Mouse (Mus musculus) forebrain, embryonic 12.5 days (tissue): ENCODE data around the gene Tmem80. TPM values are rescaled to one million over a fixed set of nuclear protein-coding genes. Genes with fewer than 3 reads are reported as not detected.
A peak's percentile ranks its signal among the peaks of the same experiment; 100 is the strongest.

Experiments used
- ATAC-seq: fragments of 200-750 bp; cut with Nextera tagmentation; 2 replicates; pipeline ENCODE4 v1.8.0; 2017; ENCODE audit warnings: moderate TSS enrichment; ENCODE audit not compliant: low FRiP score
- H3K27ac ChIP-seq: fragments of 300-500 bp; sonication (generic); 2 replicates; pipeline ENCODE4 v1.5.1; 2016; ENCODE audit warnings: mild to moderate bottlenecking
- H3K27me3 ChIP-seq: fragments of 300-500 bp; sonication (generic); 2 replicates; pipeline ENCODE4 v1.6.1; 2016; ENCODE audit warnings: mild to moderate bottlenecking
- H3K36me3 ChIP-seq: fragments of 300-500 bp; sonication (generic); replicated peaks from 2 replicates; pipeline ENCODE4 v1.6.1; 2016; ENCODE audit warnings: mild to moderate bottlenecking
- H3K4me1 ChIP-seq: fragments of 300-500 bp; sonication (generic); 2 replicates; pipeline ENCODE4 v1.6.1; 2016
- H3K4me2 ChIP-seq: fragments of 300-500 bp; sonication (generic); 2 replicates; pipeline ENCODE4 v1.6.1; 2016; ENCODE audit warnings: mild to moderate bottlenecking, moderate library complexity
- H3K4me3 ChIP-seq: fragments of 300-500 bp; sonication (generic); replicated peaks from 2 replicates; pipeline ENCODE4 v1.5.1; 2016; ENCODE audit warnings: mild to moderate bottlenecking
- H3K9ac ChIP-seq: fragments of 300-500 bp; sonication (generic); 2 replicates; pipeline ENCODE4 v1.6.1; 2016; ENCODE audit warnings: mild to moderate bottlenecking
- H3K9me3 ChIP-seq: fragments of 300-500 bp; sonication (generic); 2 replicates; pipeline ENCODE4 v1.6.1; 2016
- WGBS: fragments of 180-500 bp; shearing (Covaris S2); methylation state at CpG from one replicate; pipeline ENCODE4 v1.1.7; 2016; 5-methylcytosine and 5-hydroxymethylcytosine counted together
- polyA plus RNA-seq: library from polyadenylated mRNA; unstranded; fragments of >200 nt; fragmentation: Nextera tagmentation; extraction: Ambion mirVana; gene quantifications from 2 replicates; pipeline ENCODE4 v1.2.1, GENCODE M21; 2016

Gene Tmem80
- polyA plus RNA-seq, 1 experiment from 2014 or later, result 59.9 TPM

GRCm38 (mm10) chr7:141299175-141299574 is 28.4 kb upstream of the Tmem80 start:
- H3K36me3 ChIP-seq, result peaks cover 67% of the 10 kb centered on the region

DNA sequence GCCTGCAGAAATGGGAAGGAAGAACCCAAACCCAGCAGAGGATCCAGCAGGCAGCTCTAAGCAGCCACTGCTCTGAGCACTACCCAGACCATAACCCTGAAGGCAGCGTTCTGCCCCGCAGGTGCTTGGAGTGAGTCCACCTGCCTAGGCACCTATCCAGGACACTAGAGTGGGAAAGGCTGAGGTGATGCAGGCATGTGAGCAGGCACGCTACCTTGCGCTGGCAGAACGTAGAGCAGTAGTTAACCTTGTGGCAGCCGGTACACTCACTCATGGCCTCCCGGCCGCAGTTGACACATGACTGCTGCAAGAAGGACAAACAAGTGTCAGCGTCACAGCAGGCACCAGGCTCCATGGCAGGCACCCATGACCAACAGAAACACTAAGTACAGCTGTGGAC is 26.2 kb upstream of the Tmem80 start:
- H3K4me1 ChIP-seq, result no peaks in the 10 kb centered on the region
- H3K9me3 ChIP-seq, result no peaks in the 10 kb centered on the region
- no peak overlapping the region for H3K4me3 ChIP-seq
- peaks cover 87% of the 10 kb centered on the region for H3K36me3 ChIP-seq
- 97% methylated on average over 9 of the region's 9 CpGs for WGBS
- ATAC-seq, result no peak
- H3K27ac ChIP-seq, result no peak overlapping the region
- H3K9ac ChIP-seq, result no peak overlapping the region
- peaks cover 2% of the 10 kb centered on the region for H3K27me3 ChIP-seq
- no peak overlapping the region for H3K4me2 ChIP-seq

More at GRCm38 (mm10) chr7:141299175-141299574, 28.4 kb upstream of the Tmem80 start:
- WGBS, result 95% methylated on average over 8 of the region's 8 CpGs
- no peak overlapping the region for H3K4me2 ChIP-seq
- no peak for ATAC-seq
- H3K4me1 ChIP-seq, result peaks cover 5% of the 10 kb centered on the region
- H3K9me3 ChIP-seq, result no peaks in the 10 kb centered on the region
- no peak overlapping the region for H3K27ac ChIP-seq
- no peak overlapping the region for H3K4me3 ChIP-seq
- no peak overlapping the region for H3K9ac ChIP-seq
- peaks cover 24% of the 10 kb centered on the region for H3K27me3 ChIP-seq

- Histone ChIP-seq H3K27ac (no peak overlapping the region), H3K4me2 (no peak overlapping the region), H3K36me3 (peaks cover 88% of the 10 kb centered on the region), H3K27me3 (no peaks in the 10 kb centered on the region), H3K9ac (no peak overlapping the region), H3K9me3 (no peaks in the 10 kb centered on the region), H3K4me3 (no peak overlapping the region), H3K4me1 (no peaks in the 10 kb centered on the region)
- 91% methylated on average over 1 of the region's 1 CpGs for WGBS
- ATAC-seq, result no peak
Measured at GRCm38 (mm10) chr7:141302702-141303268, 24.8 kb upstream of the Tmem80 start.

DNA sequence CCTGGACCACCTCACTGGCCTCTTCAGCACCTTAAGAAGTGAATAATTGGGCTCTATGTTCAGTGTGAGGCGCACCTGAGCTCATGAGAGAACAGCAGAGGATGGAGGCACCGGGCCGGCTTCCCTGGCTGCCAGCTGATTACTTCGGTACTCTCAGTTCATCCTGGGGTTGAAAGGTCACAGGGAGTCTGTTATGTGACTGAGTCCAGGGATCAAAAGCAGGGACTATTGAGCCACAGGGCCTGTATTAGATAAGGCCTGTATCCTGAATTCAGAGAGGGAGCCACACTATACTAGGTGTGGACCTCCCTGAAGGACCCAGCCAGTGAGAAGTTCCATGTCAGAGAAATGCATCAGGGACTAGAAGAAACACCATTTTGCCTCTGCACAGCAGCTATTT is 23.0 kb upstream of the Tmem80 start:
- Histone ChIP-seq H3K27ac (no peak overlapping the region), H3K4me1 (no peaks in the 10 kb centered on the region), H3K4me3 (no peak overlapping the region), H3K4me2 (no peak overlapping the region), H3K36me3 (peaks cover 98% of the 10 kb centered on the region), H3K9me3 (no peaks in the 10 kb centered on the region), H3K9ac (no peak overlapping the region), H3K27me3 (no peaks in the 10 kb centered on the region)
- 90% methylated on average over 4 of the region's 4 CpGs for WGBS
- ATAC-seq, result no peak

DNA sequence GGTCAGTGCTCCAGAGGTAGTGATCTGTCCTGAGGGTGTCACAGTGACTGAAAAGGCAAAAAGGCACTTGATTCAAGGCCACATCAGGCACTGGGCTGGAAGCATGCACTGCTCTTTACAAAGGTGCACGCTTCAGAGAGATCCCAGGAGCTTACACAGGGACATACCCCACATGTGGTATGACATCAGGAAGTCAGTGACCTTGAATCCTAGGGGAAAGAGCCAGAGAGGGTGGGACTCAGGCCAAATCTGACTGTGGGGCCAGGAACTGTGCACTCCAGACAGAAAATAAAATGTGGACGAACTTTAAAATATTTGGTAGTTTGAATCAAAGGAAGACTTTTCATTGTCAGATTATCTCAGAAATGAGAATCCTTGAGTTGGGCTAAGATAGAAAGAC is 13.1 kb upstream of the Tmem80 start:
- Histone ChIP-seq H3K36me3 (peaks cover 96% of the 10 kb centered on the region), H3K9me3 (no peaks in the 10 kb centered on the region), H3K27ac (no peak overlapping the region), H3K4me1 (no peaks in the 10 kb centered on the region), H3K4me2 (no peak overlapping the region), H3K4me3 (no peak overlapping the region), H3K9ac (no peak overlapping the region), H3K27me3 (no peaks in the 10 kb centered on the region)
- 95% methylated on average over 2 of the region's 2 CpGs for WGBS
- ATAC-seq, result no peak

DNA sequence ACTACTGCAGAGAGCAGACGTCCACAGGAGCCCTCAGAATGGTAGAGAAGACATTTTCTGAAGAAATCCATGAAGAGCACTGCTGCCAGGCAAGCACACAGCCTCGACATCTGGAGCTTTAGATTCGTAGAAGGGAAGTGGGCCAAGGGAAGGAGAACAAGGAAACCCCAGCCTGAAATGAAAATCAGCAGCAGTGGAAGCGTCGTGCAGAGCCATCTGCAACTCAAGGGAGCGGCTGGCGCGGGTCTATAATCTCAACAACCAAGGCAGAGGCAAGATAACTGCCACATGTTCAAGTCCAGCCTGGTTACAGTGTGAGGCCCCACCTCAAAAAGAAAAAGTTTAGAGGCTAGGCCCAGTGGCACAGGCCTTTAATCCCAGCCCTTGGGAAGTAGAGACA is 12.5 kb upstream of the Tmem80 start:
- Histone ChIP-seq H3K4me3 (no peak overlapping the region), H3K27me3 (no peaks in the 10 kb centered on the region), H3K4me2 (no peak overlapping the region), H3K27ac (no peak overlapping the region), H3K9ac (no peak overlapping the region), H3K4me1 (no peaks in the 10 kb centered on the region), H3K36me3 (peaks cover 96% of the 10 kb centered on the region), H3K9me3 (no peaks in the 10 kb centered on the region)
- no peak for ATAC-seq
- 92% methylated on average over 8 of the region's 8 CpGs for WGBS

GRCm38 (mm10) chr7:141315974-141316373 is 11.6 kb upstream of the Tmem80 start:
- no peak overlapping the region for H3K4me3 ChIP-seq
- H3K4me1 ChIP-seq, result no peaks in the 10 kb centered on the region
- WGBS, result 75% methylated on average over 5 of the region's 5 CpGs
- H3K4me2 ChIP-seq, result no peak overlapping the region
- H3K9me3 ChIP-seq, result no peaks in the 10 kb centered on the region
- no peak overlapping the region for H3K27ac ChIP-seq
- no peak overlapping the region for H3K9ac ChIP-seq
- H3K27me3 ChIP-seq, result no peaks in the 10 kb centered on the region
- H3K36me3 ChIP-seq, result peaks cover 96% of the 10 kb centered on the region
- ATAC-seq, result no peak

- no peaks in the 10 kb centered on the region for H3K27me3 ChIP-seq
- no peak overlapping the region for H3K27ac ChIP-seq
- 76% methylated on average over 1 of the region's 1 CpGs for WGBS
- no peak overlapping the region for H3K9ac ChIP-seq
- H3K4me3 ChIP-seq, result no peak overlapping the region
- no peak overlapping the region for H3K4me2 ChIP-seq
- ATAC-seq, result no peak
- no peaks in the 10 kb centered on the region for H3K9me3 ChIP-seq
- peaks cover 96% of the 10 kb centered on the region for H3K36me3 ChIP-seq
- H3K4me1 ChIP-seq, result no peaks in the 10 kb centered on the region
Measured at GRCm38 (mm10) chr7:141317619-141318132, 9.9 kb upstream of the Tmem80 start.

GRCm38 (mm10) chr7:141319446-141319845 is 8.1 kb upstream of the Tmem80 start:
- ATAC-seq, result no peak
- WGBS, result 88% methylated on average over 2 of the region's 2 CpGs

GRCm38 (mm10) chr7:141324686-141325085 is 2.9 kb upstream of the Tmem80 start:
- Histone ChIP-seq H3K36me3 (peaks cover 48% of the 10 kb centered on the region), H3K4me1 (peaks cover 31% of the 10 kb centered on the region), H3K4me3 (no peak overlapping the region), H3K4me2 (no peak overlapping the region), H3K27ac (no peak overlapping the region), H3K27me3 (no peaks in the 10 kb centered on the region), H3K9ac (no peak overlapping the region), H3K9me3 (no peaks in the 10 kb centered on the region)
- WGBS, result 86% methylated on average over 1 of the region's 1 CpGs
- no peak for ATAC-seq

More at GRCm38 (mm10) chr7:141319446-141319845, 8.1 kb upstream of the Tmem80 start:
- Histone ChIP-seq H3K4me2 (no peak overlapping the region), H3K36me3 (peaks cover 97% of the 10 kb centered on the region), H3K9ac (no peak overlapping the region), H3K4me3 (no peak overlapping the region), H3K9me3 (no peaks in the 10 kb centered on the region), H3K27ac (no peak overlapping the region), H3K27me3 (no peaks in the 10 kb centered on the region), H3K4me1 (0 out of 2 replicates have a peak, but pooled peaks cover 1% of the 10 kb centered on the region)

DNA sequence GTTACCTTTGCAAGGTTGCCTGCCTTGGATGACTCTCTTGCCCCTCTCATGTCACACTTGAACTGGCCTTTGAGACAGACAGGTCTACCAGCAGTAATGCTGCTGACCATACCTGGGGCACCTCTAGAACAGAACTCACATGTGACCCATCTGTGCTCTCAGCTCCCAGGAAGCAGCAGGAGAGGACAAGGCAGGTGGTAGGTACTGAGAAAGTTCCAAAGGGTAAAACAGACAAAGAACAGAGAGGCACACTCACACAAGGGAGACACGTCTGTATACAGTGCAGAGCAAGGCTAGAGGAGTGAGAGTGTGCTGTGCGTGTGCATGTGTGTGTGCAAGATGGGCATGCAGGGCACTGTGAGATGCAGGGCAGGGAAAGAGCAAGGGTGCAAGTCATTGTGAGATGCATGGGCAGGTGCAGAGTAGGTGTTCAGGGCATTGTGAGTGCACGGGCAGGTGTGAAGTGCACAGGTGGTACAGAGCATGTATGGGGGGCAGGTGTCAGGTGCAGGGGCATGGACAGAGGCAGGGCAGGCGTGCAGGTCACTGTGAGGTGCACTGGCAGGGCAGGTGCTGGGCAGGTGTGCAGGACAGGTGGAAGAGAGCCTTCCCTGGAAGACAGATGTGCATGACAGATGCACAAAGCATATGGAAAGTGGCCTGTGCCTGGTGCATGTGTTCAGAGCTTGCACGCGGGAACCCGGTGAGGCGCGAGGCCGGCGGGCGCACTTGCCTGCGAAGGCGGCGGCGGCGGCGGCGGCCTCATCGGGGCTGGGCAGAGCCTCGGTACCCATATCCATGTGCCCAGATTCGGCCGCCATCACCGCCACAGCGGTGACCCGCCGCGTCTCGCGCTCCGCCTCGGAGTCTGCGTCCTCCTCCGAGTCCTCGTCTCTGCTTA is 743 bp upstream of the Tmem80 start:
- H3K9me3 ChIP-seq, result no peaks in the 10 kb centered on the region
- H3K4me2 ChIP-seq, result peak overlapping the region; percentile 86
- peaks cover 31% of the 10 kb centered on the region for H3K4me1 ChIP-seq
- peak overlapping the region; percentile 69 for H3K4me3 ChIP-seq
- H3K27ac ChIP-seq, result peak overlapping the region; percentile 99
- peaks cover 28% of the 10 kb centered on the region for H3K36me3 ChIP-seq
- peak; percentile 42 for ATAC-seq
- WGBS, result 5% methylated on average over 35 of the region's 35 CpGs
- H3K9ac ChIP-seq, result peak overlapping the region; percentile 83
- no peaks in the 10 kb centered on the region for H3K27me3 ChIP-seq

- peak; percentile 18 for ATAC-seq
Measured at GRCm38 (mm10) chr7:141328373-141328990, 943 bp downstream of the Tmem80 start.

More at GRCm38 (mm10) chr7:141328373-141328990, 943 bp downstream of the Tmem80 start:
- H3K9me3 ChIP-seq, result no peaks in the 10 kb centered on the region
- WGBS, result 16% methylated on average over 24 of the region's 24 CpGs
- peak overlapping the region; percentile 99 for H3K27ac ChIP-seq
- H3K4me2 ChIP-seq, result peak overlapping the region; percentile 86
- H3K36me3 ChIP-seq, result peaks cover 24% of the 10 kb centered on the region
- peak overlapping the region; percentile 69 for H3K4me3 ChIP-seq
- H3K9ac ChIP-seq, result peak overlapping the region; percentile 83
- H3K27me3 ChIP-seq, result no peaks in the 10 kb centered on the region
- H3K4me1 ChIP-seq, result peaks cover 31% of the 10 kb centered on the region
